Mouse (Mus musculus) gastrocnemius, postnatal 4 days (tissue): ENCODE data around the gene Il11. TPM values are rescaled to one million over a fixed set of nuclear protein-coding genes. Genes with fewer than 3 reads are reported as not detected.

Experiments used
- DNase-seq, 2 experiments: peaks; one replicate each; pipeline ENCODE4 v3.0.0; 2021 to 2022; ENCODE audit warnings: low spot score in 2 of 2, mixed read lengths in 2 of 2
- total RNA-seq, 2 experiments: library from RNA; stranded (reverse); gene quantifications; 2 replicates each; pipeline ENCODE4 v1.2.3; 2021

Il11 gene
- total RNA-seq, 2 experiments from 2014 or later: 0.18 to 0.29 TPM

GRCm38 (mm10) chr7:4743354-4743753, 39.3 kb downstream of the Il11 start:
- no peak for DNase-seq

- DNase-seq: no peak
Observed at GRCm38 (mm10) chr7:4742482-4742819, 40.2 kb downstream of the Il11 start.

- DNase-seq: no peak
Observed at GRCm38 (mm10) chr7:4741672-4742481, 40.8 kb downstream of the Il11 start.

GRCm38 (mm10) chr7:4741151-4741550, 41.5 kb downstream of the Il11 start:
- peak in 1 of 2 experiments; percentile 55 for DNase-seq

- no peak for DNase-seq
Observed at GRCm38 (mm10) chr7:4740309-4740727, 42.3 kb downstream of the Il11 start.

- peak; percentile 87 to 97 for DNase-seq
Observed at GRCm38 (mm10) chr7:4739544-4740275, 42.9 kb downstream of the Il11 start, which contains the start of gene Kmt5c. Gene Kmt5c, plus strand, starts transcription at chr7:4740115.

- DNase-seq: no peak
Observed at GRCm38 (mm10) chr7:4739041-4739543, 43.6 kb downstream of the Il11 start.

- DNase-seq: no peak
Observed at GRCm38 (mm10) chr7:4732968-4733392, 49.7 kb downstream of the Il11 start.

GRCm38 (mm10) chr7:4731090-4731489, 51.6 kb downstream of the Il11 start:
- DNase-seq: no peak

GRCm38 (mm10) chr7:4725169-4725568, 57.5 kb downstream of the Il11 start, which contains the start of gene Tmem150b:
Gene Tmem150b, minus strand, starts transcription at chr7:4725249.
- no peak for DNase-seq

GRCm38 (mm10) chr7:4724359-4724758, 58.3 kb downstream of the Il11 start:
- no peak for DNase-seq

GRCm38 (mm10) chr7:4723508-4723907, 59.2 kb downstream of the Il11 start:
- no peak for DNase-seq

Other genes with a start within 250 kb of the Il11 start
- under 1 TPM in 1 of 2 experiments, not detected in 1; 0.25 TPM for gene Syt5, start 235.3 kb downstream of the Il11 start, total RNA-seq
- not detected for gene Ptprh, start 178.8 kb downstream of the Il11 start, total RNA-seq
- 1 to 10 TPM; 7.0 to 7.8 TPM for gene Tmem86b, start 151.4 kb downstream of the Il11 start, total RNA-seq
- gene Ppp6r1, start 123.8 kb downstream of the Il11 start, total RNA-seq: 10 to 100 TPM; 72.0 to 76.5 TPM
- gene Hspbp1, start 97.8 kb downstream of the Il11 start, total RNA-seq: 10 to 100 TPM; 25.7 to 27.8 TPM
- gene Brsk1, start 92.3 kb downstream of the Il11 start, total RNA-seq: 1 to 10 TPM; 6.7 to 7.3 TPM
- under 1 TPM; 0.13 to 0.29 TPM for gene Tmem150b, start 57.6 kb downstream of the Il11 start, total RNA-seq
- gene Kmt5c, start 42.7 kb downstream of the Il11 start, total RNA-seq: 10 to 100 TPM; 33.2 to 39.2 TPM
- 1 to 10 TPM; 7.6 to 8.0 TPM for gene Cox6b2, start 29.8 kb downstream of the Il11 start, total RNA-seq
- gene Fam71e2, start 11.6 kb downstream of the Il11 start, total RNA-seq: not detected
- not detected for gene Tmem190, start 78 bp upstream of the Il11 start, total RNA-seq
- 1 to 10 TPM; 3.7 to 5.2 TPM for gene Tmem238, start 6.8 kb upstream of the Il11 start, total RNA-seq
- gene Rpl28, start 10.0 kb upstream of the Il11 start, total RNA-seq: 1,000 to 10,000 TPM; 1,080 to 1,143 TPM
- gene Ube2s, start 29.7 kb upstream of the Il11 start, total RNA-seq: 100 to 1,000 TPM; 122 to 140 TPM
- under 1 TPM in 1 of 2 experiments, not detected in 1; 0.05 TPM for gene Shisa7, start 61.8 kb upstream of the Il11 start, total RNA-seq
- 1 to 10 TPM; 2.3 to 2.5 TPM for gene Isoc2b, start 87.4 kb upstream of the Il11 start, total RNA-seq
- 10 to 100 TPM; 10.7 to 11.7 TPM for gene Isoc2a, start 94.3 kb upstream of the Il11 start, total RNA-seq
- not detected for gene Gm36210, start 123.7 kb upstream of the Il11 start, total RNA-seq
- 10 to 100 TPM; 14.0 to 14.6 TPM for gene Zfp628, start 132.4 kb upstream of the Il11 start, total RNA-seq
- gene Nat14, start 139.2 kb upstream of the Il11 start, total RNA-seq: 1 to 10 TPM; 4.6 to 5.2 TPM
- gene Ssc5d, start 142.9 kb upstream of the Il11 start, total RNA-seq: 10 to 100 TPM; 67.3 to 73.3 TPM
- gene Sbk2, start 181.5 kb upstream of the Il11 start, total RNA-seq: 10 to 100 TPM; 13.0 to 15.9 TPM
- under 1 TPM in 1 of 2 experiments, not detected in 1; 0.13 TPM for gene Sbk3, start 188.3 kb upstream of the Il11 start, total RNA-seq
- gene Zfp579, start 213.3 kb upstream of the Il11 start, total RNA-seq: 10 to 100 TPM; 17.9 to 22.2 TPM
- 1 to 10 TPM; 9.0 to 9.6 TPM for gene Zfp524, start 231.6 kb upstream of the Il11 start, total RNA-seq
- gene Fiz1, start 231.8 kb upstream of the Il11 start, total RNA-seq: 10 to 100 TPM; 25.5 to 28.9 TPM
- not detected for gene Gm44973, start 232.6 kb upstream of the Il11 start, total RNA-seq
- 10 to 100 TPM; 24.5 to 27.4 TPM for gene Zfp865, start 237.5 kb upstream of the Il11 start, total RNA-seq
- under 1 TPM; 0.80 to 0.91 TPM for gene Ccdc106, start 237.7 kb upstream of the Il11 start, total RNA-seq